Mouse (Mus musculus) C2C12 (cell line): Measurements from ENCODE around the gene Fmo3.

Source experiments
- CEBPB ChIP-seq: IDR thresholded peaks from one replicate; pipeline ENCODE4 v1.6.1; 2011; ENCODE audit warnings: low read depth, mild to moderate bottlenecking, control low read depth, moderate library complexity
- CTCF ChIP-seq: IDR thresholded peaks from one replicate; pipeline ENCODE4 v1.5.1; 2011; ENCODE audit not compliant: control insufficient read depth, insufficient read depth, insufficient read length
- MAX ChIP-seq: IDR thresholded peaks from one replicate; pipeline ENCODE4 v1.6.1; 2011; ENCODE audit warnings: mild to moderate bottlenecking, control low read depth
- MYOG ChIP-seq: IDR thresholded peaks from one replicate; pipeline ENCODE4 v1.6.1; 2011; ENCODE audit not compliant: control insufficient read depth, insufficient read length; ENCODE audit errors: extremely low read depth
- USF1 ChIP-seq: IDR thresholded peaks from one replicate; pipeline ENCODE4 v1.6.1; 2011; ENCODE audit warnings: low read depth, mild to moderate bottlenecking, control low read depth, moderate library complexity

- no peak for TF ChIP-seq CTCF
- no peak for TF ChIP-seq MAX
- TF ChIP-seq MYOG: no peak
- no peak for TF ChIP-seq CEBPB
- TF ChIP-seq USF1: no peak
These were observed 20.8 kb downstream of the Fmo3 start for GRCm38 (mm10) chr1:162963556-162963955.
